Mouse (Mus musculus) kidney, postnatal 0 days (tissue): ENCODE results near the gene Dyrk4. TPM values are rescaled to one million over a fixed set of nuclear protein-coding genes. Genes with fewer than 3 reads are reported as not detected.
A peak's percentile ranks its signal among the peaks of the same experiment; 100 is the strongest.

Experiments
- ATAC-seq: fragments of 200-750 bp; cut with Nextera tagmentation; replicated peaks from 2 replicates; pipeline ENCODE4 v1.8.0; 2017; ENCODE audit warnings: low read depth, moderate number of reproducible peaks, moderate TSS enrichment, moderate library complexity; ENCODE audit not compliant: low FRiP score
- DNase-seq: peaks from one replicate; pipeline ENCODE4 v3.0.0-alpha.2; 2016; ENCODE audit warnings: low spot score
- H3K27ac ChIP-seq: fragments of 300-500 bp; sonication (generic); 2 replicates; pipeline ENCODE4 v1.5.1; 2014; ENCODE audit warnings: mild to moderate bottlenecking
- H3K27me3 ChIP-seq: fragments of 300-500 bp; sonication (generic); 2 replicates; pipeline ENCODE4 v1.6.1; 2014; ENCODE audit warnings: low read length, mixed read lengths; ENCODE audit not compliant: insufficient read depth
- H3K36me3 ChIP-seq: fragments of 300-500 bp; sonication (generic); 2 replicates; pipeline ENCODE4 v1.6.1; 2014; ENCODE audit warnings: low read length, mixed read lengths; ENCODE audit not compliant: insufficient read depth
- H3K4me1 ChIP-seq: fragments of 300-500 bp; sonication (generic); replicated peaks from 2 replicates; pipeline ENCODE4 v1.6.1; 2014; ENCODE audit warnings: antibody characterized with exemption, low read length, mixed read lengths; ENCODE audit not compliant: insufficient read depth
- H3K4me2 ChIP-seq: fragments of 300-500 bp; sonication (generic); 2 replicates; pipeline ENCODE4 v1.6.1; 2014; ENCODE audit warnings: mild to moderate bottlenecking, low read length, moderate library complexity, mixed read lengths
- H3K4me3 ChIP-seq: fragments of 300-500 bp; sonication (generic); replicated peaks from 2 replicates; pipeline ENCODE4 v1.5.1; 2014; ENCODE audit warnings: low read depth, low read length
- H3K9ac ChIP-seq: fragments of 300-500 bp; sonication (generic); 2 replicates; pipeline ENCODE4 v1.6.1; 2014; ENCODE audit warnings: low read depth, low read length
- H3K9me3 ChIP-seq: fragments of 300-500 bp; sonication (generic); replicated peaks from 2 replicates; pipeline ENCODE4 v1.6.1; 2016; ENCODE audit warnings: low read length, inconsistent platforms, mixed read lengths
- CTCF ChIP-seq: IDR thresholded peaks from 2 replicates; pipeline ENCODE4 v1.5.1; 2016; ENCODE audit warnings: antibody characterized with exemption, low read depth, mild to moderate bottlenecking, moderate library complexity
- WGBS: fragments of 180-500 bp; shearing (Covaris S2); extraction: QIAGEN DNeasy Blood & Tissue Kit; methylation state at CpG from one replicate; pipeline ENCODE4 v1.1.7; 2014; 5-methylcytosine and 5-hydroxymethylcytosine counted together
- polyA plus RNA-seq: library from polyadenylated mRNA; unstranded; fragments of >200 nt; fragmentation: Nextera tagmentation; extraction: Ambion mirVana; gene quantifications from 2 replicates; pipeline ENCODE4 v1.2.1, GENCODE M21; 2015

Gene Dyrk4
- polyA plus RNA-seq: not detected in 2 replicates

- peak within 1 kb of the TSS; percentile 37; the same call in 1 of the 2 replicates for H3K4me2 ChIP-seq
- no peaks in the 10 kb centered on the region for H3K4me1 ChIP-seq
- no peaks in the 10 kb centered on the region for H3K27me3 ChIP-seq
- TF ChIP-seq CTCF: no peak
- WGBS: 13% methylated on average over 21 of the region's 21 CpGs
- no peak within 1 kb of the TSS for H3K9ac ChIP-seq
- H3K9me3 ChIP-seq: no peaks in the 10 kb centered on the region
- no peak within 1 kb of the TSS for H3K27ac ChIP-seq
- DNase-seq (no peak), ATAC-seq (no peak)
- H3K4me3 ChIP-seq: no peak within 1 kb of the TSS
- peaks cover 11% of the 10 kb centered on the region; the same call in 1 of the 2 replicates for H3K36me3 ChIP-seq
These were observed at the start of gene Dyrk4 for GRCm38 (mm10) chr6:126921111-126921881. Gene Dyrk4, minus strand, starts transcription at chr6:126921839.

DNA sequence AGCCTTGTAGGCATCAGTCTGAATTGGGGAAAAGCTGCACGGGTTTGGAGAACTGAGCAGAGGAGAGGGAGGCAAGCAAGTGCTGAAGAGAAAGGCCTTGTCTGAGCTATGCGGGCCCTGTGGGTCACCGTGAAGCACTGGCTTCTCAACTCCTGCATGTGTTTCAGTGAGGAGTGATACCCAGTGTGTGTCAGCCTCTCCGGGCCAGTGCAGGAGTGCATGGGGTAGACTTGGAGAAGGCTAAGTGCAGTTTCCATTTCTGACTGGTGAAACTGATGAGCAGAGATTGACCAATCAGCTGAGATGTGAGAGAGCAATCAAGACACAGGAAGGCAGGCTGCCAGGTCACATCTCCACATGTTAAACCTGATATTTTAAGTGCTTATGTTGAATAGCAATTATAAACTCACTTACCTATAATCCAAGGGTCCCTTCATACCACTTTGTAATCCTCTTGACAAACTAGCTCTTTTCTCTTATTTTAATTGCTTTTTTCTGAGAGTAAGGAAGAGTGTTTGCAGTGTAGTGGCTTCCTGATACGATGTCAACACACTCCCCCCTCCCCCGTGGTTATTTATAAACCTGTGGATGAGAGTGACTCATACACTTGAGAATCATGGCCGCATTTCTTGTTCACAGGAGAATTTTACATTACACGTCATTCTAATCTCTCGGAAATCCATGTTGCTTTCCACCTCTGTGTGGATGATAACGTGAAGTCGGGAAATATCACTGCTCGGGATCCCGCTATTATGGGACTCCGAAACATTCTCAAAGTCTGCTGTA, 44.8 kb upstream of the Dyrk4 start:
- no peaks in the 10 kb centered on the region for H3K9me3 ChIP-seq
- DNase-seq (no peak), ATAC-seq (no peak)
- TF ChIP-seq CTCF: no peak
- peaks cover 8% of the 10 kb centered on the region; the same call in 1 of the 2 replicates for H3K36me3 ChIP-seq
- no peak overlapping the region for H3K4me2 ChIP-seq
- H3K4me3 ChIP-seq: no peak overlapping the region
- H3K9ac ChIP-seq: no peak overlapping the region
- no peaks in the 10 kb centered on the region for H3K4me1 ChIP-seq
- H3K27ac ChIP-seq: no peak overlapping the region
- 84% methylated on average over 14 of the region's 14 CpGs for WGBS
- H3K27me3 ChIP-seq: no peaks in the 10 kb centered on the region

DNA sequence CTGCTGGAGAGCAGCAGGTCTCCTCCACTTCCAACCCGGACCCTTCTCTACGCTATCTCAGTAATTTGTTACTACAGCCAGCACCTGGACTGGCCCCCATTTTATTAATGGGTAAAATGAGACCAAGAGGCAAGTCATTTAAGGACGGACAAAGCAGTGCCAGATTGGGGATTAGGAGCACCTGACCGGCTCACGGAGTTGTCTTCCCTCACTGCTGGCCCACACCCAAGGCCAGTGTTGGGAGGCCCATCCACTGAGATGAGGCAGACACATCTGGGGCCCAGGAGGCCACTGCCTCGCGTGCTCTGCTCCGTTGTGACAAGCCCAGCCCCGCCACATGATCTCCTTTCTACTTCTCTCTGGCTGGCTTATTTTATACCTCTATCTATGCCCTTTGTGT, 41.8 kb upstream of the Dyrk4 start:
- Histone ChIP-seq H3K27ac (no peak overlapping the region), H3K9me3 (no peaks in the 10 kb centered on the region), H3K4me1 (no peaks in the 10 kb centered on the region), H3K27me3 (no peaks in the 10 kb centered on the region), H3K36me3 (peaks cover 8% of the 10 kb centered on the region; the same call in 1 of the 2 replicates), H3K4me2 (no peak overlapping the region), H3K9ac (no peak overlapping the region), H3K4me3 (no peak overlapping the region)
- ATAC-seq (no peak), DNase-seq (no peak)
- no peak for TF ChIP-seq CTCF
- 87% methylated on average over 9 of the region's 9 CpGs for WGBS

- no peak for ATAC-seq
- Histone ChIP-seq H3K9me3 (no peaks in the 10 kb centered on the region), H3K4me3 (no peak overlapping the region), H3K27ac (no peak overlapping the region), H3K4me1 (no peaks in the 10 kb centered on the region), H3K36me3 (peaks cover 13% of the 10 kb centered on the region; the same call in 1 of the 2 replicates), H3K27me3 (no peaks in the 10 kb centered on the region), H3K4me2 (no peak overlapping the region), H3K9ac (no peak overlapping the region)
- TF ChIP-seq CTCF: no peak
- WGBS: 80% methylated on average over 5 of the region's 5 CpGs
- DNase-seq: no peak
These were observed 41.1 kb upstream of the Dyrk4 start for GRCm38 (mm10) chr6:126962709-126963108.

DNA sequence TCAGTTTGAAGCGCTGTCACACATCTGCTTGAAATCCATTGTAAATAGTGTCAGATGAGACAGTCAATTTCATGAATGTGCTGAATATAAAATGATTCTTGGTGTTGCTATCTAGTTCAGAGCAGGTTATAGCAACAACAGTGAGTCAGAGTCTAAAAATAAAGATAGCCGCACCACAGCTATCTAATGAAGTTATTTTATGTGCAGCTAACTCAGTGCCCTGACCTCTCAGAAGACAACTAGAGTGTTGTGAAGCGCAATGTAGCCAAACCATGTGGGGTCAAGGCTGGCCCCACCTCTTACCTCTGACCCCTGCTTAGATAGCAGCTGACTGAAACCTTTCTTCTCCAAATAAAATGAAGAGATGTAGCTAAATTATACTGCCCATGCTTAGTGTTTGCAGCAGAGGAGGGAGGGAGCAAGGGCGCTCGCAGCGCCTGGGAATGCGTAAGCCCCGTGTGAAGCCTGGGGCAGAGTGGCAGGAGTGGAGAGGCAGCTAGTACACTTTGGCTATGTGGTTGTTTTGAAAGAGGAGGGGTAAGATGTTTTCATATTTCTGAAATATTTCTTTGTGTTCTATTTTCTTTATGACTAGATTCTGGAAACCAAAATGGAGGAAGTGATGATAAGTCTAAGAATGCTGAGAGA, 39.9 kb upstream of the Dyrk4 start:
- no peaks in the 10 kb centered on the region for H3K27me3 ChIP-seq
- DNase-seq (no peak), ATAC-seq (no peak)
- no peak for TF ChIP-seq CTCF
- H3K4me2 ChIP-seq: no peak overlapping the region
- no peak overlapping the region for H3K4me3 ChIP-seq
- H3K9ac ChIP-seq: no peak overlapping the region
- 85% methylated on average over 8 of the region's 8 CpGs for WGBS
- H3K36me3 ChIP-seq: peaks cover 19% of the 10 kb centered on the region; the same call in 1 of the 2 replicates
- no peaks in the 10 kb centered on the region for H3K4me1 ChIP-seq
- H3K27ac ChIP-seq: no peak overlapping the region
- H3K9me3 ChIP-seq: no peaks in the 10 kb centered on the region

- peaks cover 23% of the 10 kb centered on the region for H3K36me3 ChIP-seq
- DNase-seq: peak; percentile 85
- H3K9ac ChIP-seq: no peak overlapping the region
- H3K27me3 ChIP-seq: no peaks in the 10 kb centered on the region
- no peak overlapping the region for H3K4me2 ChIP-seq
- TF ChIP-seq CTCF: peak; percentile 92
- no peak overlapping the region for H3K4me3 ChIP-seq
- no peaks in the 10 kb centered on the region for H3K9me3 ChIP-seq
- no peaks in the 10 kb centered on the region for H3K4me1 ChIP-seq
- WGBS: 6% methylated on average over 10 of the region's 10 CpGs
- ATAC-seq: no peak
- no peak overlapping the region for H3K27ac ChIP-seq
These were observed 34.1 kb upstream of the Dyrk4 start for GRCm38 (mm10) chr6:126955734-126956133.
